Mouse (Mus musculus) stomach, postnatal 0 days (tissue): Measurements from ENCODE around the gene Nme9.

Experiments
- CTCF ChIP-seq: IDR thresholded peaks from 2 replicates; pipeline ENCODE4 v1.5.1; 2016; ENCODE audit warnings: antibody characterized with exemption, low read depth, mild to moderate bottlenecking, moderate library complexity
- EP300 ChIP-seq: optimal IDR thresholded peaks from 2 replicates; pipeline ENCODE3; 2016; ENCODE audit warnings: antibody characterized with exemption

DNA sequence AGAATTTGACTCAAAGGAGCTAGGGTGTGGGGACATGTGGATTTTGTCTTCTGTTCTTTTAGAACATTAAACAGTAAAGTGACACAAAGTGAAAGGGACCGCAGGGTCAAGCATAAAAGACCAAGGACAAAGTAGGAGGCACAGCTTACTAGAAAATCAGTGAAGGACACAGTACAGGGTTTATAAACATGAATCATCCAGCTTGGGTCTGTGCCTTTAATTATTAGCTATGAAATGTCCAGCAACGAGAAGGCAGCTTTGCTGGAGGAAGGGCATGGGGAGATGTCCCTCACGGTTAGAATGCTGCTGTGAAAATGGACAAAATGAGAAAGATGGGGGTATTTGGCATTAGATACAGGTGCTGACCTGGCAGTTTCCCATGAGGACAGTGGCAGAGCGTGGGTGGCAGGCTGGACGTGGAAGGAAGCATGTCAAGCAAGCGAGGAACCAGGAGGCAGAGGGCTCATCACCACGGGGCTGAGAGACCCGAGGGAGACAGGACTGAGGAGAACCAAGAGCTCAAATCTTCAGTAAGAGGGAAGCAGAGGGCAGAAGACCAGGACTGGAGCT lies 35.9 kb downstream of the Nme9 start:
- TF ChIP-seq CTCF, result no peak
- TF ChIP-seq EP300, result no peak
